In genomic region chr11:46262854-46263253, GRCm38 (mm10) we compare ENCODE assay signal across 31 mouse cellular contexts. TPM values are rescaled to one million over a fixed set of nuclear protein-coding genes. Genes with fewer than 3 reads are reported as not detected.
"Had no signal": no experiment of that assay in that cellular context is flagged by ENCODE, and none has a peak within 500 bp of the region (broad histone marks: within the 10 kb centered on the region; RNA-seq: fewer than 3 reads in every experiment).

No protein-coding gene starts in this region.

- H3K4me2 ChIP-seq: heart, embryonic 12.5 days; hindbrain, embryonic 13.5 days; hindbrain, embryonic 15.5 days; kidney, embryonic 15.5 days; limb, embryonic 12.5 days; liver, embryonic 11.5 days; liver, embryonic 13.5 days; liver, embryonic 15.5 days had no signal

- H3K27me3 ChIP-seq: heart, embryonic 12.5 days; hindbrain, embryonic 13.5 days; hindbrain, embryonic 15.5 days; kidney, embryonic 15.5 days; limb, embryonic 12.5 days; liver, embryonic 13.5 days; liver, embryonic 15.5 days had no signal

- H3K4me1 ChIP-seq: heart, embryonic 10.5 days; heart, embryonic 12.5 days; hindbrain, embryonic 10.5 days; hindbrain, embryonic 13.5 days; hindbrain, embryonic 15.5 days; kidney, embryonic 15.5 days; limb, embryonic 10.5 days; limb, embryonic 12.5 days; liver, embryonic 13.5 days; liver, embryonic 15.5 days had no signal

- H3K9me3 ChIP-seq: heart, embryonic 10.5 days; heart, embryonic 12.5 days; hindbrain, embryonic 10.5 days; hindbrain, embryonic 13.5 days; hindbrain, embryonic 15.5 days; kidney, embryonic 15.5 days; limb, embryonic 10.5 days; limb, embryonic 12.5 days; liver, embryonic 13.5 days; liver, embryonic 15.5 days had no signal

- H3K36me3 ChIP-seq: heart, embryonic 10.5 days; heart, embryonic 12.5 days; liver, embryonic 13.5 days; liver, embryonic 15.5 days had no signal

- DNase-seq: gastrocnemius, postnatal 10 days; gastrocnemius, postnatal 25 days; heart, adult 18-20 months; heart, postnatal 10 days; heart, postnatal 4 days; kidney, adult 11 months; kidney, adult 2 months; kidney, adult 9 months; kidney, postnatal 14 days; kidney, postnatal 36 days; liver; liver, embryonic 13.5 days had no signal

- H3K9ac ChIP-seq: heart, embryonic 12.5 days; hindbrain, embryonic 13.5 days; hindbrain, embryonic 15.5 days; kidney, embryonic 15.5 days; limb, embryonic 12.5 days; liver, embryonic 13.5 days; liver, embryonic 15.5 days had no signal

- H3K4me3 ChIP-seq: heart, embryonic 10.5 days; heart, embryonic 12.5 days; hindbrain, embryonic 10.5 days; hindbrain, embryonic 13.5 days; hindbrain, embryonic 15.5 days; kidney, embryonic 15.5 days; layer of hippocampus, adult 2 months; left cerebral cortex, adult 2 months; limb, embryonic 10.5 days; limb, embryonic 12.5 days; liver, embryonic 13.5 days; liver, embryonic 15.5 days had no signal

- H3K27ac ChIP-seq: heart, embryonic 10.5 days; hindbrain, embryonic 10.5 days; hindbrain, embryonic 13.5 days; hindbrain, embryonic 15.5 days; hindbrain, postnatal 0 days; kidney, embryonic 15.5 days; kidney, postnatal 0 days; layer of hippocampus, adult 2 months; left cerebral cortex, adult 2 months; limb, embryonic 10.5 days; limb, embryonic 12.5 days; liver, embryonic 13.5 days; liver, embryonic 15.5 days had no signal

- ATAC-seq: hindbrain, postnatal 0 days; intestine, embryonic 16.5 days had no signal

RNA-seq across cellular contexts. Expression of gene Fndc9, which starts 27.5 kb away (rescaled TPM):
- total RNA-seq: gastrocnemius, postnatal 10 days; gastrocnemius, postnatal 25 days; gastrocnemius, postnatal 4 days; granulocyte monocyte progenitor cell, adult 5-6 weeks; heart, adult 18-20 months; heart, adult 8-10 months; heart, postnatal 10 days; heart, postnatal 25 days; heart, postnatal 4 days had no signal
- polyA plus RNA-seq: kidney, adult 2 months; liver, embryonic 11.5 days had no signal
